Mouse (Mus musculus) lung, embryonic 16.5 days (tissue): ENCODE measurements around the gene Clip2. TPM values are rescaled to one million over a fixed set of nuclear protein-coding genes. Genes with fewer than 3 reads are reported as not detected.

ENCODE experiments used
- ATAC-seq: fragments of 200-750 bp; cut with Nextera tagmentation; 2 replicates; pipeline ENCODE4 v1.8.0; 2017; ENCODE audit warnings: low read depth, mild to moderate bottlenecking, moderate library complexity
- H3K27ac ChIP-seq: fragments of 300-500 bp; sonication (generic); 2 replicates; pipeline ENCODE4 v1.5.1; 2014; ENCODE audit warnings: mild to moderate bottlenecking, control low read depth, low read length
- H3K27me3 ChIP-seq: fragments of 300-500 bp; sonication (generic); 2 replicates; pipeline ENCODE4 v1.6.1; 2014; ENCODE audit warnings: low read depth, low read length, mixed read lengths; ENCODE audit not compliant: control insufficient read depth, insufficient read depth
- H3K36me3 ChIP-seq: fragments of 300-500 bp; sonication (generic); 2 replicates; pipeline ENCODE4 v1.6.1; 2014; ENCODE audit warnings: low read length; ENCODE audit not compliant: control insufficient read depth, insufficient read depth
- H3K4me1 ChIP-seq: fragments of 300-500 bp; sonication (generic); replicated peaks from 2 replicates; pipeline ENCODE4 v1.6.1; 2014; ENCODE audit warnings: low read length, mixed read lengths; ENCODE audit not compliant: control insufficient read depth, insufficient read depth
- H3K4me2 ChIP-seq: fragments of 300-500 bp; sonication (generic); 2 replicates; pipeline ENCODE4 v1.6.1; 2014; ENCODE audit warnings: low read depth, low read length, control low read depth
- H3K4me3 ChIP-seq: fragments of 300-500 bp; sonication (generic); 2 replicates; pipeline ENCODE4 v1.5.1; 2014; ENCODE audit warnings: mild to moderate bottlenecking, low read length, control low read depth
- H3K9ac ChIP-seq: fragments of 300-500 bp; sonication (generic); 2 replicates; pipeline ENCODE4 v1.6.1; 2014; ENCODE audit warnings: low read length, control low read depth
- H3K9me3 ChIP-seq: fragments of 300-500 bp; sonication (generic); 2 replicates; pipeline ENCODE4 v1.6.1; 2016; ENCODE audit warnings: low read length; ENCODE audit not compliant: control insufficient read depth
- WGBS: fragments of 180-500 bp; shearing (Covaris S2); extraction: QIAGEN DNeasy Blood & Tissue Kit; methylation state at CpG from one replicate; pipeline ENCODE4 v1.1.7; 2014; 5-methylcytosine and 5-hydroxymethylcytosine counted together
- polyA plus RNA-seq: library from polyadenylated mRNA; unstranded; fragments of >200 nt; fragmentation: Nextera tagmentation; extraction: Ambion mirVana; gene quantifications from 2 replicates; pipeline ENCODE4 v1.2.1, GENCODE M21; 2015

Gene Clip2
- 4.6 and 4.7 TPM in 2 replicates for polyA plus RNA-seq

DNA sequence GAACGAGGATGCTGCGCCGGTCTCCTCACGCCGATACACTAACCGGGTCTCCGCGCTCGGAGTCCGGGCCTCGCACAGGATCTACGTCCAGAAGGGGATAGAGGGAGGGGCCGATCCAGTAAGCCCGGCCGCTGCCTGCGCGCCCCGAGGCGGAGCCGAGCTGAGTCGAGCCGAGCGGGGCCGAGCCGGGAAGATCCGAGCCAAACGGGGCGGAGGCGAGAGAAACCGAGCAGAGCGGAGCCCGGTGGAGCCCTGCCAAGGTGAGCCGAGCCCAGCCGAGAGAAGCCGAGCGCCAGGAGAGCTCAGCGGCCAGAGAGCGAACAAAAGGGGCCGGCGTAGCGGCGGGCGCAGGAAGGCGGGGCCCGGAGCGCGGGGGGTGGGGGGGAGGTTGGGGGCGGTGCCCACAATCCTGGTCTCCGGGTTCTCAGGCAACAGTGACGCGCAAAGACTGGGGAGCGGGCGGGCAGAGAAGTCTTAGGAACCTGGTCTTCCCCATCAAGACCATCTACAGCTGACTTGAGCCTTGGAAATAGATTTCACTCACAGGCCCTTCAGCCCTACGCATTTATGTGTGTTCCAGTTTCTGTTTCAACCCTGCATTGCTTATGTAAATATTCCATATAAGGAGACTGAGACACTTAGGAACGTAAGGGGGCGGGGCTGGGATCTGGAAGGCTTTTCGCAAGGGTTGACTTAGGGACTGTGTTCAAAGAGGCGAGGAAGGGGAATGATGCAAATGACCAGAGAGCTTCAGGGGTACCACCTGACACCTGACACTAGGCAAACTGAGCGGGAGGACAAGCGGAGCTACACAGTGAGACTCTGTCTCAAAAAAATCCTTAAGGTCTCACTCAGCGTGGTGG is at the start of gene Clip2:
Gene Clip2 (minus strand): TSS at position 325 of the 863 bp plus-strand sequence.
- H3K36me3 ChIP-seq = no peaks in the 10 kb centered on the region
- peak; percentile 95 for ATAC-seq
- no peaks in the 10 kb centered on the region for H3K27me3 ChIP-seq
- no peaks in the 10 kb centered on the region for H3K9me3 ChIP-seq
- peak within 1 kb of the TSS; percentile 84 for H3K4me3 ChIP-seq
- peak within 1 kb of the TSS; percentile 86 for H3K4me2 ChIP-seq
- H3K27ac ChIP-seq = peak within 1 kb of the TSS; percentile 95
- H3K4me1 ChIP-seq = peaks cover 41% of the 10 kb centered on the region
- under 1% methylated on average over 47 of the region's 61 CpGs for WGBS
- peak within 1 kb of the TSS; percentile 92 for H3K9ac ChIP-seq

DNA sequence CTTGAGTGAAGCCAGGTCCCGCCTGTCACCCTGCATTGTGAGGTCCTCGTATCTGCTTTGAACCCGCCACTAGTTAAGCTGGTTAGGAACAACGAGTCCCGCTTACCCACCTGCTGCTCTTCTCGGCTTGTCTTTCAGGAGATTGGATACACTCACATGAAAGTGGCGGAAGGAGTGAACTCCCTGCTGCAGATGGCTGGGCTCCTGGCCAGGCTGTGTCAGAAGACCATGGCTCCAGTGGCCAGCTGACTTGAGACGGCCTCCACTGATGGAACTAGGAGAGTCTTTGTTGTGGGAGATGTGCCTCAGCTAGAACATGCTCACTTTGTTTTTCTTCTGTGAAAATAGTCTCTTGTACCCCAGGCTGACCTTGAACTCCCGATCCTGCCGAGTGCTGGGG is 45.5 kb upstream of the Clip2 start:
- no peak overlapping the region for H3K4me2 ChIP-seq
- 80% methylated on average over 10 of the region's 10 CpGs for WGBS
- H3K36me3 ChIP-seq = peaks cover 36% of the 10 kb centered on the region
- no peak overlapping the region for H3K4me3 ChIP-seq
- H3K27me3 ChIP-seq = no peaks in the 10 kb centered on the region
- H3K4me1 ChIP-seq = no peaks in the 10 kb centered on the region
- no peak for ATAC-seq
- no peaks in the 10 kb centered on the region for H3K9me3 ChIP-seq
- no peak overlapping the region for H3K27ac ChIP-seq
- no peak overlapping the region for H3K9ac ChIP-seq

DNA sequence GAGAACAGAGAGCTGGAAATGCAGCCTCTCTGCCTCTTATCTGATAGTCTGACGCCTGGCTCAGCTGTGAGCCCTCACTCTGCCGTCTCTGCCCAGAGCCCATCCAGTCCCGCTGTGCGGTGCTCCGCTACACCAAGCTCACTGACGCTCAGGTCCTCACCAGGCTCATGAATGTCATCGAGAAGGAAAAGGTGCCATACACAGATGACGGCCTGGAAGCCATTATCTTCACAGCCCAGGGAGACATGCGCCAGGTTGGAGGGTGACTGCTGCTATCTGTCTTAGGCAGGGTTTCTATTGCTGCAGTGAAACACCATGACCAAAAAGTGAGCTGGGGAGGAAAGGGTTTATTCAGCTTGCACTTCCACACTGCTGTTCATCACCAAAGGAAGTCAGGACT is 40.9 kb upstream of the Clip2 start:
- Histone ChIP-seq H3K4me1 (no peaks in the 10 kb centered on the region), H3K27ac (no peak overlapping the region), H3K4me2 (no peak overlapping the region), H3K36me3 (peaks cover 35% of the 10 kb centered on the region), H3K4me3 (no peak overlapping the region), H3K27me3 (no peaks in the 10 kb centered on the region), H3K9ac (no peak overlapping the region), H3K9me3 (no peaks in the 10 kb centered on the region)
- ATAC-seq = no peak
- 76% methylated on average over 9 of the region's 9 CpGs for WGBS

DNA sequence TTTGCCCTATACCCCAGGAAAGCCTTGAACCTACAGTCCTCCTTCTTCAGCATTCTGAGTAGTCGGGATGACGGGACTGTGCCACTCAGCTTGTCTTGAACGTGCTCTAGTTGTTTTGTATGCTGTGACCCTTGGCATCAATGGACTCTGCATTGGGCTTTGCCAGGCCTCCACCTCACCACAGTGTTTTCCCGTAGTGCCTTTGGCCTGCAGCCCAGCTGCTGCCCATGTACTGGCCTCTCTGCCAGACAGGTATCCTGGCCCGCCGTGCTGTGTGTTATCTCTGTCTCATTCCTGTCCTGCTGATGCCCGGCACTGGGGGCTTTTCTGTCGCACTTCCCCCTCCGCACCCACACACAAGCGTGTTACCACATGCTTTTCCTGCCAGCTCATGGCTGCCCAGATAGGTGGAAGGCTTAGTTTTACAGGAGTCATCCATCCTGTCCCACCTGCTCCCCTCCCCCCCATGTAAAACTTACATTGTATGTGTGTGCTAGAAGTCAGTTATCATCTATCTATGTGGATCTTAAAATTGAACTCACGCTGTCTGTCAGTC is 39.9 kb upstream of the Clip2 start:
- H3K9ac ChIP-seq = no peak overlapping the region
- no peak for ATAC-seq
- H3K27me3 ChIP-seq = no peaks in the 10 kb centered on the region
- no peak overlapping the region for H3K4me3 ChIP-seq
- peaks cover 28% of the 10 kb centered on the region for H3K36me3 ChIP-seq
- no peak overlapping the region for H3K27ac ChIP-seq
- no peak overlapping the region for H3K4me2 ChIP-seq
- WGBS = 89% methylated on average over 11 of the region's 11 CpGs
- H3K4me1 ChIP-seq = no peaks in the 10 kb centered on the region
- no peaks in the 10 kb centered on the region for H3K9me3 ChIP-seq

DNA sequence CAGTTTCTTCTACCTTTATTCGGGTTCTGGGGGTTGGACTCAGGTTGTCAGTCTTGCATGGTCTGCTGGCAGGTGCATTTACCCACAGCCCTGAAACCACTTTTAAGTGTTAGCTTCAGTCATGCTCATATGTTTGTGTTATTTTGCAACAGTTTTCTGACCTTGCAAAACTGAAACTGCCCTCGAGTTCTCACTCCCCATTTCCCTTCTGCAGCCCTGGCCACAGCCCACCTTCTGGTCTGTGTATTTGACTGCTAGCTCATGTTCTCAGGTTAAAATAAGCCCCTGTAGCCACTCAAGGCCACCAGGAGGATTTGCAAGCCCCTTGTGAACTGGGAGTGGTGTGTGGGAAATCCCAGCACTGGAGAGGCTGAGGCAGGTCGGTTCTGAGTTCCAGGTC is 37.7 kb upstream of the Clip2 start:
- no peak for ATAC-seq
- H3K27ac ChIP-seq = no peak overlapping the region

DNA sequence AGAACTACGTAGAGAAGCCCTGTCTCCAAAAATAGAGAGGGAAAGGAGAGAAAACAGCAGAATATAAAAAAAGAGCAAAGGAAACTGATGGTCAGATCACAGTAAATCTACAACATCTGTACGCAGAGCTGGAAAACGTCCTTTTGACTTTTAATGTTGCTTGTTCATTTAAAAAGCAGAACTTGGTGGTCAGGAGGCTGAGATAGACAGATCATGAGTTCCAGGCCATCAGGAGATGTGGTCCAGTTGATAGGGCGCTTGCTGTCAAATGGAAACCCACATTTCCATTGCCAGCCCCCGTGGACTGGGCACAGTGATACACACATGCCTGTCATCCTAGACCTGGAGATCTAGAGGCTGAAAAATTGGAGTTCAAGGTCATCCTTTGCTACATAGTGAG is 32.6 kb upstream of the Clip2 start:
- WGBS = 85% methylated on average over 5 of the region's 5 CpGs
- no peak for ATAC-seq

More for the DNA sequence above, 37.7 kb upstream of the Clip2 start:
- peaks cover 16% of the 10 kb centered on the region for H3K36me3 ChIP-seq
- H3K9me3 ChIP-seq = no peaks in the 10 kb centered on the region
- H3K27me3 ChIP-seq = no peaks in the 10 kb centered on the region
- 82% methylated on average over 3 of the region's 3 CpGs for WGBS
- no peak overlapping the region for H3K9ac ChIP-seq
- H3K4me1 ChIP-seq = no peaks in the 10 kb centered on the region
- no peak overlapping the region for H3K4me3 ChIP-seq
- H3K4me2 ChIP-seq = no peak overlapping the region

DNA sequence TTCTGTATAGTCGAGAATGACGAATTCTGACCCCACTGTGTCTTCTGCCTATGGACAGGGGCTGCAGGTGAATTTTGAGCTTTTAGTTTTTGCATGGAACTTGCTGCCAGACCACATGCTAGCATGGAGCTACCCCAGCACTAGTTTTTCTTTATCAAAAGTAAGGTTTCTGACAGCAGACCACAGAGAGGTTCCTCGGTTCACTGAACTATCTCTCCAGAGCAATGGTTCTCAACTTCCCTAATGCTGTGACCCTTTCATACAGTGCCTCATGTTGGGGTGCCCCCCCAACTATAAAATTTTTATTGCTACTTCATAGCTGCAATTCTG is 31.6 kb upstream of the Clip2 start:
- no peak for ATAC-seq
- Histone ChIP-seq H3K27ac (no peak overlapping the region), H3K4me2 (peak overlapping the region; percentile 94), H3K9me3 (no peaks in the 10 kb centered on the region), H3K27me3 (no peaks in the 10 kb centered on the region), H3K4me1 (peaks cover 9% of the 10 kb centered on the region), H3K36me3 (no peaks in the 10 kb centered on the region), H3K9ac (peak overlapping the region; percentile 95; the same call in 1 of the 2 replicates), H3K4me3 (peak overlapping the region; percentile 99; the same call in 1 of the 2 replicates)
- 70% methylated on average over 3 of the region's 3 CpGs for WGBS

More for the DNA sequence above, 32.6 kb upstream of the Clip2 start:
- no peak overlapping the region for H3K4me3 ChIP-seq
- H3K9me3 ChIP-seq = no peaks in the 10 kb centered on the region
- no peak overlapping the region for H3K27ac ChIP-seq
- H3K36me3 ChIP-seq = no peaks in the 10 kb centered on the region
- H3K9ac ChIP-seq = no peak overlapping the region
- no peaks in the 10 kb centered on the region for H3K27me3 ChIP-seq
- no peak overlapping the region for H3K4me2 ChIP-seq
- peaks cover 9% of the 10 kb centered on the region for H3K4me1 ChIP-seq

DNA sequence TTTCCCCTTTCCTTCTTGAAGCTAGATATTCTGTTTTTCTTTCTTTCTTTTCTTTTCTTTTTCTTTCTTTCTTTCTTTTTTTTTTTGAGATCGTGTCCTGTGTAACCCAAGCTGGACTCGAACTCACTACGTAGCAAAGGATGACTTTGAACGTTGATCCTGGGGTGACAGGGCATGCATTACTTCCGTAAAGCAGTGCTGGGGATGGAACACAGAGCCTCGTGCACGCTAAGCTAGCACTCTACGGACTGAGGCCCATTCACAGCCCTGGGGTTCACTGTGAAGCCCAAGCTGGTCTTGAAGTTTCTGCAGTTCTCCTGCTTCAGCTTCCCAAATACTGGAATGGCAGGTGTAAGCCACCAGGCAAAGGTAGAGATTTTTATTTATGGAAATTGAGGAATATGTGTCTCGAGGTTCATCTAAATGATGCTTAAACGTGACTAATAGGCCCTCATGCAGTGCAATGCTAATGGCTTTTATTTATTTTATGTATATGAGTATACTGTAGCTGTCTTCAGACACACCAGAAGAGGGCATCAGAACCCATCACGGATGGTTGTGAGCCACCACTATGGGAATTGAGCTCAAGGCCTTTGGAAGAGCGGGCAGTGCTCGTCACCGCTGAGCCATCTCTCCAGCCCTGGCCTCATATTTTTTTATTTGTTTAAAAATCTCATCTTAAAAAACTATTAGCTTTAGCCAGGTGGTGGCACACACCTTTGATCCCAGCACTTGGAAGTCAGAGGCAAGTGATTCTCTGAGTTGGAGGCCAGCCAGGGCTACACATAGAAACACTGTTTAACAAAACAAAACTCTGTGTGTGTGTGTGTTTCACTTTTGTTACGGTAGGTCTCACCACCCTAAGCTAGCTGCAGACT is 31.0 kb upstream of the Clip2 start:
- peak overlapping the region; percentile 99 for H3K4me3 ChIP-seq
- H3K36me3 ChIP-seq = no peaks in the 10 kb centered on the region
- peak overlapping the region; percentile 94 for H3K4me2 ChIP-seq
- H3K9me3 ChIP-seq = no peaks in the 10 kb centered on the region
- peaks cover 9% of the 10 kb centered on the region for H3K4me1 ChIP-seq
- no peaks in the 10 kb centered on the region for H3K27me3 ChIP-seq
- peak overlapping the region; percentile 43; the same call in 1 of the 2 replicates for H3K27ac ChIP-seq
- WGBS = 24% methylated on average over 15 of the region's 15 CpGs
- H3K9ac ChIP-seq = peak overlapping the region; percentile 95
- no peak for ATAC-seq
